Comparison of ENCODE assay signal across 16 mouse cellular contexts in genomic region chr17:90054312-90054711, GRCm38 (mm10).
DNase-seq lines count a peak whose midpoint lies in the region; ATAC-seq and TF ChIP-seq lines count a peak whose summit lies in the region.
"Had no signal": no experiment of that assay in that cellular context is flagged by ENCODE, and none has a peak within 500 bp of the region (broad histone marks: within the 10 kb centered on the region; RNA-seq: fewer than 3 reads in every experiment).

No protein-coding gene starts in this region.

- H3K36me3 ChIP-seq in hindbrain, postnatal 0 days (ENCODE audit: insufficient read depth, low read length) = no peaks in the 10 kb centered on the region
- H3K36me3 ChIP-seq: G1E; liver, embryonic 12.5 days had no signal

- no peak for DNase-seq in layer of hippocampus, adult 2 months (ENCODE audit: low spot score in 2 of 2)
- no peak for DNase-seq in layer of hippocampus, adult 8-10 months (ENCODE audit: low spot score in 2 of 2)
- DNase-seq in embryo, embryonic 10 days (ENCODE audit: low spot score) = peak; percentile 40
- peak; percentile 78 for DNase-seq in hindbrain, postnatal 0 days (ENCODE audit: low spot score)
- DNase-seq in retina, postnatal 1 day = peak; percentile 56
- DNase-seq in frontal cortex, postnatal 10 days (ENCODE audit: low spot score in 2 of 2) = no peak
- DNase-seq in kidney, adult 8-10 months = no peak
- no peak for DNase-seq in gastrocnemius, adult 2 months
- DNase-seq: adrenal gland, adult 2 months; heart, adult 11 months; heart, postnatal 36 days; kidney, postnatal 25 days; lung, postnatal 36 days; right cerebral cortex, postnatal 14 days had no signal

- no peak overlapping the region for H3K4me2 ChIP-seq in hindbrain, postnatal 0 days (ENCODE audit: low read depth, low read length)
- H3K4me2 ChIP-seq: liver, embryonic 12.5 days had no signal

- 18% methylated on average over 5 of the region's 5 CpGs for WGBS in hindbrain, postnatal 0 days

- ATAC-seq in hindbrain, postnatal 0 days = peak; percentile 68
- ATAC-seq: liver, embryonic 12.5 days had no signal

- H3K4me1 ChIP-seq in hindbrain, postnatal 0 days (ENCODE audit: insufficient read depth, low read length) = no peaks in the 10 kb centered on the region
- H3K4me1 ChIP-seq: liver, embryonic 12.5 days had no signal

- H3K9me3 ChIP-seq in hindbrain, postnatal 0 days (ENCODE audit: low read length) = no peaks in the 10 kb centered on the region
- H3K9me3 ChIP-seq: G1E; liver, embryonic 12.5 days had no signal

- intact Hi-C loops in gastrocnemius, adult 2 months (cut with DNase I) = no loop called here

- peak overlapping the region; percentile 18; the same call in 1 of the 2 replicates for H3K27ac ChIP-seq in layer of hippocampus, adult 2 months
- peak overlapping the region; percentile 56; the same call in 1 of the 2 replicates for H3K27ac ChIP-seq in hindbrain, postnatal 0 days
- H3K27ac ChIP-seq in gastrocnemius, adult 2 months = no peak overlapping the region
- H3K27ac ChIP-seq: liver, embryonic 12.5 days had no signal

- H3K9ac ChIP-seq in hindbrain, postnatal 0 days (replicated peaks; ENCODE audit: low read length) = no peak overlapping the region
- H3K9ac ChIP-seq: liver, embryonic 12.5 days had no signal

- TF ChIP-seq CTCF in layer of hippocampus, adult 2 months (conservative IDR thresholded peaks at IDR 0.05) = no peak
- TF ChIP-seq CTCF in hindbrain, postnatal 0 days (IDR thresholded peaks at IDR 0.05; ENCODE audit: low read depth) = no peak
- no peak for TF ChIP-seq CTCF in gastrocnemius, adult 2 months (IDR thresholded peaks at IDR 0.05)

- H3K4me3 ChIP-seq in layer of hippocampus, adult 2 months = no peak overlapping the region
- no peak overlapping the region for H3K4me3 ChIP-seq in hindbrain, postnatal 0 days (ENCODE audit: low read length)
- H3K4me3 ChIP-seq in gastrocnemius, adult 2 months = no peak overlapping the region
- H3K4me3 ChIP-seq: liver, embryonic 12.5 days had no signal

- H3K27me3 ChIP-seq in hindbrain, postnatal 0 days (ENCODE audit: insufficient read depth, low read length) = no peaks in the 10 kb centered on the region
- H3K27me3 ChIP-seq: liver, embryonic 12.5 days had no signal

Comparison
In these comparisons a context has a peak if more than half of its experiments do, and no peak if none do; other contexts are left out.
1. DNase-seq: peak in embryo, embryonic 10 days (single experiment), hindbrain, postnatal 0 days (single experiment) and retina, postnatal 1 day (single experiment); none in layer of hippocampus, adult 2 months (0 of 2), layer of hippocampus, adult 8-10 months (0 of 2), frontal cortex, postnatal 10 days (0 of 2), kidney, adult 8-10 months (0 of 2) and gastrocnemius, adult 2 months (single experiment).